Mouse (Mus musculus): ENCODE data around the gene Hnrnpl. TPM values are rescaled to one million over a fixed set of nuclear protein-coding genes. Genes with fewer than 3 reads are reported as not detected.

Gene Hnrnpl
- polyA plus RNA-seq (2012; rRNA removed): 164 and 188 TPM in 2 replicates

DNA sequence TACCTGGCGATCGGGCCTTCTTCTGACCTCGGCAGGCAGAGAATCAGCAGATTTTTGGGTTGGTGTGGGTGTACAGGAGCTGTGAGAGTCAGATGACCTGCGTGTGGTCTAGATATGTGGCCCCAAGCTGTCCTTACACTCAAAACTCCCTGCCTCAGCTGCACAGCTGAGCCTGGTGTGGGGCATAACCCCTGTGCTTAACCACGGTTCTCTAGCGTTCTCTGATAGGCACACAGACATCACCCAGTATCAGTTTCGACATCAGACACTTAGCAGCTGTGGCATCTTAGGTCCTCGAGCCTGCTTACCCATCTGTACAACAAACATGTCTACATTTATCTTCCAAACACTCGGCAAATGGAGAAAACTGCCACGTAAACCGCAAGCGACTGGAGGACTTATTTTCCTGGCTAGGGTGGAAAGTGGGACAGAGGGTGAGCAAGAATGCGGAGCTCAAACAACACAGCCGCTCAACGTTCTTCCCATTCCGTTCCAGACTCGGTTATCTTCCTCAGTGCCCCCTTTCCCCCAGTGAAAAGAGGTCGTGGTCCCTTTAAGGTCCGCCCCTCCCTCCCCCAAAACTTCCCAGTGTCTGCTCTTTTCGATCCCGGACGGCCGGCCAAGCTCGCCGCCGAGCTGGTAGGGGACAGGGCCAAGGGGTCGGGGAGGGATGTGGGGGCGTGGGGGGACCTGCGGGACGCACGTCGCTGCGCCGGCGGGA, at the start of gene Hnrnpl:
Gene Hnrnpl, plus strand, starts transcription at position 321 of the 721 bp plus-strand sequence.

GRCm38 (mm10) chr7:28766173-28766879, 42.0 kb upstream of the Hnrnpl start, which contains the start of gene Sirt2:
TSS of gene Sirt2 (plus strand) at chr7:28766735.

DNA sequence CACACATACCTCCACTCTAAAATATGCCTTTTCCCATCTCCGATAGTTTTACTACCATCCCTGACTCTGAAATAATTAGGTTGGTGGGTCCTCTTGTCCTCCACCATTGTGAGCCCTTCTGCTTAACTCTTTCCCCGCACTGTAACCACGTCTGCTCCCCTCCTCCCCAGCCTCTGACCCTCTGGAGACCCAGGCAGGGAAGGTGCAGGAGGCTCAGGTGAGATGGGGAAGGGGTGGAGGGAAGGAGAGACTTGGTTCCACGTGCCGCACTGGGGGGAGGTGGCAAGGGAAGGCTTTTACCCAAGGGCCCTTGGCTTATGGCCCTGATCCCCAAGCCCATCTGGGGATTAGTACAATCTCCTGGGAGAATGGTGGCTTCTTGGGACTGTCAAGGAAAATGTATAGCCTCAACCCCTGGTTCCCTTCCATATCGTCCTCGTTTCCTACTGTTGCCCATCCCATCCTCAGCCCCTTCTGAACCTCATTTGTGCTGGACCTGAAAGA, 40.8 kb upstream of the Hnrnpl start, which contains the start of gene Nfkbib:
Gene Nfkbib, minus strand, starts transcription at position 51 of the 504 bp plus-strand sequence.

GRCm38 (mm10) chr7:28788307-28789195, 19.8 kb upstream of the Hnrnpl start, which contains the start of gene Rinl:
TSS of gene Rinl (plus strand) at chr7:28788969.

GRCm38 (mm10) chr7:28824941-28825685, 16.8 kb downstream of the Hnrnpl start, which contains the start of gene Ech1:
TSS of gene Ech1 (plus strand) at chr7:28825217.

DNA sequence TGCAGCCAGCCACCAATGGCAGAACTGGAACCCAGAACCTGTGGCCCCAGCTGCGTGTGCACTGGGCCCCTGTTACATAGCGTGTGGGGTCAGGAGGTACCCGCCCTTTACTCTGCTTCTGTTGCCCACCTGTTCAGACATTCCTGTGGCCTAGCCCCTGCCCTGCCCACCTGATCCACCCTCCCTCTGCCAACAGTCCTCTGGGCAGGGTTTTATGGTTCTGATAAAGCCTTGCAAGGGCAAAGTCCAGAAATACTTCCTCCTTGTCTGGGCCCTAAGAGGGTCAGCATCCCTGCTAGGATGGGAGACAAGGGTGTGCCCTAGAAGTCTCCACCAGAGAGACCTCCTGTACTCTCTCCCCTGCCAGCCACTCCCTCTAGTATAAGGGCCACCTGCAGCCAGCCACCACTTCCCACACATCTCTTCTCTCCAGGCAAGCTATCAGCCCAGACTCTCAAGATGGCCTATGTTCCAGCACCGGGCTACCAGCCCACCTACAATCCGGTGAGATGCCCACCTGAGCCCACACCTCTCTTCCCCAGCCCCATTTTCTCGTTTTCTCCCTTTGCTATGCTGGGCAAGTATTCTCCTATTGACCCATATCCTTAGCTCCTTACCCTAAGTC, 25.5 kb downstream of the Hnrnpl start, which contains the start of gene Lgals4:
Gene Lgals4, plus strand, starts transcription at position 132 of the 625 bp plus-strand sequence.

DNA sequence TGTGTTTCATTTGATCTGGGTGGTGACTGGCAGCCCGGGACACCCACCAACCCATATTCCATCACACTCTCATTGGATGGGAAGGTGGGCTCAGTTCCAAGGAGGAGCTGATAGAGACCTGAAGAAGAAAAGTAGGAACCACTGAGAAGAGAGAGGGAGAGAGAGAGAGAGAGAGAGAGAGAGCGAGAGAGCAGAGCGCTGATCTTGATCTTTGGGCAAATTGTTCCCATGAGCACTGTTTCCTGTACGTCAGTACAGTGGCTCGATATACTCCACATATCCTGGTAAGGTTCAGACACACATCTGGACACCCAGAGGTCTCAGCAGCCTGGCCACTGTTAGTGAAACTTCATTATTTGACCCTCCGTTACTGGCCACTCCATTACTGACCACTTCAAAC, 55.2 kb downstream of the Hnrnpl start, which contains the start of gene Lgals7:
Gene Lgals7, plus strand, starts transcription at position 314 of the 400 bp plus-strand sequence.

Other genes starting within 250 kb of the Hnrnpl start
- 99.8 and 116 TPM in 2 replicates for gene Samd4b, start 210.4 kb upstream of the Hnrnpl start, polyA plus RNA-seq (2012; rRNA removed)
- 106 and 117 TPM in 2 replicates for gene Pak4, start 210.4 kb upstream of the Hnrnpl start, polyA plus RNA-seq (2012; rRNA removed)
- gene Acp7, start 177.2 kb upstream of the Hnrnpl start, polyA plus RNA-seq (2012; rRNA removed): not detected in 2 replicates
- gene Fbxo27, start 115.7 kb upstream of the Hnrnpl start, polyA plus RNA-seq (2012; rRNA removed): 5.7 and 6.3 TPM in 2 replicates
- gene Fbxo17, start 91.7 kb upstream of the Hnrnpl start, polyA plus RNA-seq (2012; rRNA removed): 3.8 and 5.6 TPM in 2 replicates
- gene Mrps12, start 66.7 kb upstream of the Hnrnpl start, polyA plus RNA-seq (2012; rRNA removed): 99.3 and 121 TPM in 2 replicates
- gene Sars2, start 66.5 kb upstream of the Hnrnpl start, polyA plus RNA-seq (2012; rRNA removed): 24.4 and 27.2 TPM in 2 replicates
- gene Ccer2, start 52.4 kb upstream of the Hnrnpl start, polyA plus RNA-seq (2012; rRNA removed): 0.10 TPM in 1 of 2 replicates, not detected in the other
- gene Sirt2, start 41.8 kb upstream of the Hnrnpl start, polyA plus RNA-seq (2012; rRNA removed): 56.6 and 62.7 TPM in 2 replicates
- gene Nfkbib, start 41.0 kb upstream of the Hnrnpl start, polyA plus RNA-seq (2012; rRNA removed): 77.5 and 94.6 TPM in 2 replicates
- 2.8 and 3.5 TPM in 2 replicates for gene Rinl, start 19.6 kb upstream of the Hnrnpl start, polyA plus RNA-seq (2012; rRNA removed)
- 328 and 330 TPM in 2 replicates for gene Ech1, start 16.7 kb downstream of the Hnrnpl start, polyA plus RNA-seq (2012; rRNA removed)
- gene Lgals4, start 25.3 kb downstream of the Hnrnpl start, polyA plus RNA-seq (2012; rRNA removed): 3,828 and 4,206 TPM in 2 replicates
- 0.43 and 1.5 TPM in 2 replicates for gene Lgals7, start 55.3 kb downstream of the Hnrnpl start, polyA plus RNA-seq (2012; rRNA removed)
- gene Capn12, start 72.9 kb downstream of the Hnrnpl start, polyA plus RNA-seq (2012; rRNA removed): 0.58 and 0.71 TPM in 2 replicates
- gene Actn4, start 153.8 kb downstream of the Hnrnpl start, polyA plus RNA-seq (2012; rRNA removed): 736 and 739 TPM in 2 replicates
- 191 and 246 TPM in 2 replicates for gene Eif3k, start 173.3 kb downstream of the Hnrnpl start, polyA plus RNA-seq (2012; rRNA removed)
- 8.9 and 10.3 TPM in 2 replicates for gene Map4k1, start 173.5 kb downstream of the Hnrnpl start, polyA plus RNA-seq (2012; rRNA removed)